Mouse (Mus musculus) spleen, adult 2 months (tissue): ENCODE data around the gene Dgat2. TPM values are rescaled to one million over a fixed set of nuclear protein-coding genes. Genes with fewer than 3 reads are reported as not detected.

Experiments
- DNase-seq, 2 experiments: peaks; one replicate each; pipeline versions ENCODE4 v3.0.0 to v3.0.0-alpha.2; 2012 to 2021; ENCODE audit warnings: low spot score in 2 of 2, low read depth in 1 of 2
- H3K27ac ChIP-seq: fragments of 200-500 bp; 2 replicates; pipeline ENCODE4 v1.5.1; 2012; ENCODE audit warnings: low read length, inconsistent platforms; ENCODE audit not compliant: insufficient read depth
- H3K27me3 ChIP-seq: fragments of 200-500 bp; 2 replicates; pipeline ENCODE4 v1.6.1; 2012; ENCODE audit warnings: mild to moderate bottlenecking, moderate library complexity, low read length, inconsistent platforms; ENCODE audit not compliant: control insufficient read depth, insufficient read depth
- H3K36me3 ChIP-seq: fragments of 200-500 bp; 2 replicates; pipeline ENCODE4 v1.6.1; 2012; ENCODE audit warnings: mild to moderate bottlenecking, low read length, inconsistent platforms; ENCODE audit not compliant: control insufficient read depth, insufficient read depth
- H3K4me1 ChIP-seq: fragments of 200-500 bp; 2 replicates; pipeline ENCODE4 v1.6.1; 2011; ENCODE audit warnings: inconsistent platforms; ENCODE audit not compliant: control insufficient read depth, insufficient read depth, insufficient read length
- H3K4me3 ChIP-seq: fragments of 200-500 bp; 2 replicates; pipeline ENCODE4 v1.5.1; 2011; ENCODE audit warnings: mild to moderate bottlenecking, inconsistent platforms; ENCODE audit not compliant: insufficient read depth, insufficient read length; ENCODE audit errors: extremely low read depth
- CTCF ChIP-seq: fragments of 200-500 bp; IDR thresholded peaks from 2 replicates; pipeline ENCODE4 v1.5.1; 2011; ENCODE audit warnings: mild to moderate bottlenecking, inconsistent platforms; ENCODE audit not compliant: insufficient read depth, insufficient read length, insufficient replicate concordance; ENCODE audit errors: extremely low read depth
- POLR2A ChIP-seq: fragments of 200-500 bp; IDR thresholded peaks from 2 replicates; pipeline ENCODE4 v1.6.1; 2011; ENCODE audit warnings: low read depth, low read length, inconsistent platforms
- WGBS: fragments of 180-500 bp; shearing (Covaris S2); methylation state at CpG from one replicate; pipeline ENCODE4 v1.1.7; 2018; 5-methylcytosine and 5-hydroxymethylcytosine counted together
- polyA plus RNA-seq: library from polyadenylated mRNA; depleted of rRNA; stranded (reverse); fragments of >200 nt; gene quantifications from 2 replicates; pipeline ENCODE4 v1.2.3, GENCODE M21; 2012

Dgat2 gene
- polyA plus RNA-seq, 1 experiment = 12.8 TPM

GRCm38 (mm10) chr7:99151342-99151741 is 31.2 kb downstream of the Dgat2 start:
- H3K4me3 ChIP-seq = no peak overlapping the region
- no peak overlapping the region for H3K27ac ChIP-seq
- H3K36me3 ChIP-seq = no peaks in the 10 kb centered on the region
- peak; percentile 94 to 98 for DNase-seq
- H3K4me1 ChIP-seq = peaks cover 23% of the 10 kb centered on the region; the same call in 1 of the 2 replicates
- TF ChIP-seq POLR2A (no peak), CTCF (peak; percentile 99)
- 2% methylated on average over 7 of the region's 7 CpGs for WGBS
- H3K27me3 ChIP-seq = no peaks in the 10 kb centered on the region

- peaks cover 37% of the 10 kb centered on the region; the same call in 1 of the 2 replicates for H3K4me1 ChIP-seq
- no peak overlapping the region for H3K4me3 ChIP-seq
- H3K36me3 ChIP-seq = no peaks in the 10 kb centered on the region
- 15% methylated on average over 1 of the region's 1 CpGs for WGBS
- H3K27ac ChIP-seq = 0 out of 2 replicates have a peak overlapping the region, but pooled peaks have one; percentile 27
- H3K27me3 ChIP-seq = no peaks in the 10 kb centered on the region
- no peak for DNase-seq
- TF ChIP-seq POLR2A (no peak), CTCF (no peak)
These were observed 33.5 kb downstream of the Dgat2 start for GRCm38 (mm10) chr7:99149017-99149416.

GRCm38 (mm10) chr7:99147494-99147893 is 35.0 kb downstream of the Dgat2 start:
- 67% methylated on average over 7 of the region's 7 CpGs for WGBS
- TF ChIP-seq POLR2A = no peak
- TF ChIP-seq CTCF = no peak
- Histone ChIP-seq H3K4me1 (peaks cover 47% of the 10 kb centered on the region; the same call in 1 of the 2 replicates), H3K27ac (peak overlapping the region; percentile 78), H3K36me3 (no peaks in the 10 kb centered on the region), H3K4me3 (no peak overlapping the region), H3K27me3 (no peaks in the 10 kb centered on the region)
- DNase-seq = no peak

- peak overlapping the region; percentile 78 for H3K27ac ChIP-seq
- 17% methylated on average over 7 of the region's 7 CpGs for WGBS
These were observed 35.6 kb downstream of the Dgat2 start for GRCm38 (mm10) chr7:99146906-99147305.

GRCm38 (mm10) chr7:99146011-99146410 is 36.5 kb downstream of the Dgat2 start:
- H3K27me3 ChIP-seq = no peaks in the 10 kb centered on the region
- peaks cover 56% of the 10 kb centered on the region; the same call in 1 of the 2 replicates for H3K4me1 ChIP-seq
- H3K4me3 ChIP-seq = no peak overlapping the region
- no peak for DNase-seq
- no peak for TF ChIP-seq CTCF
- TF ChIP-seq POLR2A = no peak
- peak overlapping the region; percentile 51 for H3K27ac ChIP-seq
- WGBS = 50% methylated on average over 7 of the region's 7 CpGs
- no peaks in the 10 kb centered on the region for H3K36me3 ChIP-seq

More at GRCm38 (mm10) chr7:99146906-99147305, 35.6 kb downstream of the Dgat2 start:
- H3K4me1 ChIP-seq = peaks cover 53% of the 10 kb centered on the region; the same call in 1 of the 2 replicates
- no peaks in the 10 kb centered on the region for H3K27me3 ChIP-seq
- no peaks in the 10 kb centered on the region for H3K36me3 ChIP-seq
- TF ChIP-seq CTCF (no peak), POLR2A (peak; percentile 9; the same call in 1 of the 2 replicates)
- H3K4me3 ChIP-seq = no peak overlapping the region
- DNase-seq = peak; percentile 59 to 71

GRCm38 (mm10) chr7:99144616-99145015 is 37.9 kb downstream of the Dgat2 start:
- peak overlapping the region; percentile 43; the same call in 1 of the 2 replicates for H3K27ac ChIP-seq
- 84% methylated on average over 11 of the region's 11 CpGs for WGBS
- H3K27me3 ChIP-seq = no peaks in the 10 kb centered on the region
- TF ChIP-seq POLR2A (no peak), CTCF (no peak)
- no peaks in the 10 kb centered on the region for H3K36me3 ChIP-seq
- no peak overlapping the region for H3K4me3 ChIP-seq
- no peak for DNase-seq
- H3K4me1 ChIP-seq = peaks cover 56% of the 10 kb centered on the region; the same call in 1 of the 2 replicates

- DNase-seq = peak in 1 of 2 experiments; percentile 55
- H3K27ac ChIP-seq = peak overlapping the region; percentile 61
These were observed 39.3 kb downstream of the Dgat2 start for GRCm38 (mm10) chr7:99143244-99143643.

More at GRCm38 (mm10) chr7:99143244-99143643, 39.3 kb downstream of the Dgat2 start:
- no peak overlapping the region for H3K4me3 ChIP-seq
- 54% methylated on average over 3 of the region's 3 CpGs for WGBS
- peaks cover 48% of the 10 kb centered on the region; the same call in 1 of the 2 replicates for H3K4me1 ChIP-seq
- H3K27me3 ChIP-seq = no peaks in the 10 kb centered on the region
- no peak for TF ChIP-seq CTCF
- TF ChIP-seq POLR2A = no peak
- H3K36me3 ChIP-seq = no peaks in the 10 kb centered on the region
